Mouse (Mus musculus): ENCODE results near the gene Qsox1. TPM values are rescaled to one million over a fixed set of nuclear protein-coding genes. Genes with fewer than 3 reads are reported as not detected.

The Qsox1 gene
- polyA plus RNA-seq, 1 experiment from 2014 or later = 26.2 TPM

DNA sequence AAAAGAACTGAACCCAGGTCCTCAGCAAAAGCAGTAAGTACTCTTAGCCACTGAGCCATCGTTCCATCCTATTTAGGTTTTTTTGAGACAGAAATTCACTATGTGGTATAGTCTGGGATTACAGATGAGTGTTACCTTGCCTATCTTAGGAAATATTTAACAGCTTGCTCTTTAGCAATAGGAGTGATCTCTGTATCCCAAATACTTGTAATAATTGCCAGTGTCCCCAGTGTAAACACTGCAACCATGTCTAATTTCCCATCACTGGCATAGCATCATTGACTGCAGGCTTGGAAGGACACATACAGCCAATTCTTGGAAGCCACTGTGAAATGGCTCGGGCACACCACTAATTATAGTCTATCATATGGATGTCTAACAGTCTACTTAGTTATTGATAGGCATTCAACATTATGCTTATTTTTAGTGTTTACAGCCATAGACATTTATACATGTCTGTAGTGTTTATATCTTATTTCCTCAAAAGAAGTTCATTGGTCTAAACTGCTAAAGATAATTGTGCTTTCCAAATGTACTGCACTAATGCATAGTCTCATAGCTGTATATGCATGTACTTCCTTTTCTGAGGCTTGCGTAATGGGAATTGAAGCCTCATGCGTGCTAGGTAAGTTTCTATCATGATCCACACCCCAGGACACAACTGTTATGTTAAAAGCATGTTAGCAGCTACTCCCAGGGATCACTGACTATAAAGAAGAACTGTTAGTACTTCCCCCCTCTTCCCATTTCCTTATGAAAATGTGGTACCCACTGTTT, 13.4 kb upstream of the Qsox1 start:
- Histone ChIP-seq H3K4me2 (no peak overlapping the region), H3K4me1 (peaks cover 16% of the 10 kb centered on the region), H3K36me3 (no peaks in the 10 kb centered on the region), H3K9ac (no peak overlapping the region), H3K4me3 (no peak overlapping the region), H3K9me3 (replicated peaks) (no peaks in the 10 kb centered on the region; the same call in 1 of the 2 replicates), H3K27me3 (replicated peaks) (no peaks in the 10 kb centered on the region), H3K27ac (no peak overlapping the region)
- no peak for ATAC-seq
- WGBS (ENCODE audit: insufficient replicate concordance) = 70% methylated on average over 4 of the region's 4 CpGs

DNA sequence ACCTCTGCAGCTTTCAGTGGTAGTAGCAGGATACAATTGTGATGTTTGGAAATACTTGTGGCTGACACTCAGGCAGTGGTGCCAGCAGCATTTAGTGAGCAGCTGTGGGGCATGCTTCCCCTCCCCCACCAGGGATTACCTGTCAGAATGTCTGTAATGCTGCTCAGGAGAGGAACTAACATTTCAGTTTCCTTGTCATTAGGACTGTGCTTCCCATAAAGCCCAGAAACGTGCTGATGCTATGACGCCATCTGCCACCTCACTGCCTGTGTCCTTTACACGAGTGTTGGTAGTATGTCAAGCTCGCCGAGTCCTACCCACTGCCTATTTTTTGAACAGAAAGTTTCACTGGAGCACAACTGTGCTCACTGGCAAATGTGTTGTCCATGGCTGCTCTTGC, 8.0 kb upstream of the Qsox1 start:
- no peak overlapping the region for H3K4me3 ChIP-seq
- no peaks in the 10 kb centered on the region for H3K36me3 ChIP-seq
- no peak for ATAC-seq
- WGBS (ENCODE audit: insufficient replicate concordance) = 79% methylated on average over 5 of the region's 5 CpGs
- H3K4me1 ChIP-seq = no peaks in the 10 kb centered on the region
- H3K27ac ChIP-seq = no peak overlapping the region
- no peaks in the 10 kb centered on the region for H3K27me3 ChIP-seq (replicated peaks)
- no peak overlapping the region for H3K4me2 ChIP-seq
- no peaks in the 10 kb centered on the region; the same call in 1 of the 2 replicates for H3K9me3 ChIP-seq (replicated peaks)
- H3K9ac ChIP-seq = no peak overlapping the region

DNA sequence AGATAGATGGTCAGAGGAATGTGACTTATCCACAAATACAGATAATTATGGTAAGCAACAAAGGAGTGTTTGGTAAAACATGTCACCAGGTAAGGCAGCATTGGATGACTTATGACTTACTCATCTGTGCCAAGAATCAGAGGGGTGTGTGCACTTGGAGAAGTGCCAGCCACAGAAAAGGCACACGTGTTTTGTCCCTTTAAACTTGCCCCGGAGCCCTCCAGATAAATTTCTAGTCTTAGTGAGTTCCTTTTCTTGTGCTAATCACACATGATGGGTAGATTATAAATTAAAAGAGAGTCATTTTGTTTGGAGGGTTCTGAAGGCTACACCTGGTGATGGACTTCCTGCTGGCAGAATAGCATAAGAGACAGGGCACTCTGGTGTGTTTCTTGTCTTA, 3.5 kb upstream of the Qsox1 start:
- peaks cover 29% of the 10 kb centered on the region for H3K4me1 ChIP-seq
- no peak overlapping the region for H3K4me2 ChIP-seq
- no peak for ATAC-seq
- H3K4me3 ChIP-seq = no peak overlapping the region
- no peaks in the 10 kb centered on the region for H3K9me3 ChIP-seq (replicated peaks)
- H3K9ac ChIP-seq = no peak overlapping the region
- H3K27ac ChIP-seq = no peak overlapping the region
- no peaks in the 10 kb centered on the region for H3K36me3 ChIP-seq
- 61% methylated on average over 2 of the region's 2 CpGs for WGBS (ENCODE audit: insufficient replicate concordance)
- H3K27me3 ChIP-seq (replicated peaks) = no peaks in the 10 kb centered on the region

DNA sequence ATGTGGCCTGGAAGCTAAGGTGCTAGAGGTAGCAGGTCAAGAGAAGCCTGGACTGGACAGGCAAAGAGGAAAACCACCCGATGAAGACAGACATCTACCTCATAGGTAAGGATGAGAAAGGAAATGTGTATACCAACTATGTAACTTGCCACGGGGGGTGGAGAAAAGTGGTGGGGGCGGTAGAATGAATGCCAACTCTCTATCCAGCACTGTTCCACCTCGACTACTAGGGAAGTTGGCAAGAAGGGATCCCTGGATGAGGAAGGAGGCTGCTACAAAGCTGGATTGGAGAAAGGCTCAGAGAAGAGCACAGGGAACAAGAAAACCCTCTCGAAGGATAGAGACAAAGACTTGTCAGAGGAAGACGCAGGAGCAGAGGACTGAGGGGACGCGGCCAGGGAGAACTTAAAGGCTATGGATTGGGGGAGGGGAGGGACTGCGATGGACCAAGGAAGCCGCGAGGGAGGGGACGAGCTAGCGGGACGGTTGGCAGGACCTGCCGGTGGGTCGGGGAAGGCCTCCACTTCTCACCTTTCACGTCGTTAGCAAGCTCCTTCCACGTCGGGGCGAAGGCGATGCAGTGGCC, 601 bp downstream of the Qsox1 start:
- WGBS (ENCODE audit: insufficient replicate concordance) = 3% methylated on average over 22 of the region's 22 CpGs
- no peaks in the 10 kb centered on the region for H3K9me3 ChIP-seq (replicated peaks)
- H3K27ac ChIP-seq = peak overlapping the region; percentile 79
- H3K36me3 ChIP-seq = peaks cover 8% of the 10 kb centered on the region; the same call in 1 of the 2 replicates
- peak overlapping the region; percentile 85 for H3K9ac ChIP-seq
- peak overlapping the region; percentile 84 for H3K4me3 ChIP-seq
- no peaks in the 10 kb centered on the region for H3K27me3 ChIP-seq (replicated peaks)
- no peak for ATAC-seq
- H3K4me2 ChIP-seq = peak overlapping the region; percentile 94
- peaks cover 59% of the 10 kb centered on the region for H3K4me1 ChIP-seq

DNA sequence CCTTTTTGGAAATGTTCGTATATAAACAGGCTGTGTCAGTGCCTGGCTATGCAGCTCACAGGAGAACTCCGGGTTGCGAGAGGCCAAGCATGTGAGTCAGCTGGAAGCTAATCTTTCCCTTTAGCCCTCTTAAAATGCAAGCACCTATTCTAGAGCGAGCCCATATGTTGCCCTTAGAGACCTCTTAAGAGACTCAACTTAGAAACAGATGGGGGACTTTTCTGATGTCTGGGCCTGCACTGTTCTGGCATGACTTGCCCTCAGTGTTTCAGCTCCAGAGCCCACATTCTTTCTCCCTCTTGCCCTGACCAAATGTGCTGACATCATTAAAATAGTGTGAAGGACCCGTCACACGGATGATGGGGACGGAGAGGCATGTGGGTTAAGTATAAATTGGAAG, 2.1 kb downstream of the Qsox1 start:
- Histone ChIP-seq H3K36me3 (peaks cover 8% of the 10 kb centered on the region; the same call in 1 of the 2 replicates), H3K4me2 (peak overlapping the region; percentile 28; the same call in 1 of the 2 replicates), H3K27me3 (replicated peaks) (no peaks in the 10 kb centered on the region), H3K9ac (no peak overlapping the region), H3K4me1 (peaks cover 68% of the 10 kb centered on the region), H3K9me3 (replicated peaks) (no peaks in the 10 kb centered on the region), H3K4me3 (no peak overlapping the region), H3K27ac (0 out of 2 replicates have a peak overlapping the region, but pooled peaks have one; percentile 41)
- WGBS (ENCODE audit: insufficient replicate concordance) = 63% methylated on average over 7 of the region's 7 CpGs
- ATAC-seq = no peak

DNA sequence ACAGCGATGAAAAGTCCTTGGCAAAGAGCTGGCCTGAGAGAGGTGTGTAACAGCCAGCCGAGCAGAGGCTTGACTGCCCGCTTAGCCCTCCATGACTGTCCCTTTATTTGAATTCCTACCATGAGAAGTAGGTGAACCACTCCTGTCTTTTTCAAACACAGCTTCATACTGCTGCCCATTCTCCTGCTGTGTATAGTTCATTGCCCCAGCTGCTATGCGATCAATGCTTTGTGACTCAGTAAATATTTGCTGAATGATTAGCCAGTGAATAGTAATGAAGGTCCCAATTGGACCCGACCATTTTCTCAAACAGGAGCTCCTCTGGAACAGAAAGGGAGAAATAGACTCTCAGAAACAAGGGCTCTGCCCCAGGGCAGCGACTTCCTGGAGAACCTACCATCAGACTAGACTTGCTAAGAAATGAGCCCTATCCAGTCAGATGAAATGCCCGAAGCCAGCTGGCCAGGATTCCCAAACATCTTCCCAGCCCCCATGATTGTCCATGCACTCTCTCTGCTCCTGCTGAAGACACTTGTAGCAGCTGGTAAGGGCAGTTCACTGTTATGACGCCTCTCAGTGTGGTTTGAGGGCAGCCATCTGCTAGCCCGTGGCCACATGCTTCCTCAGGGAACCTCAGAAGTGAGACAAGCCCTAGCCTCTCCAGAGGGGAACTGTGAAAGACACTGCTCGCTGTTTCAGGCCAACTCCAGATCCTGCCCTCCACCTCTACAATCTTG, 2.8 kb downstream of the Qsox1 start:
- no peaks in the 10 kb centered on the region for H3K27me3 ChIP-seq (replicated peaks)
- no peak for ATAC-seq
- peak overlapping the region; percentile 28 for H3K4me2 ChIP-seq
- H3K9ac ChIP-seq = no peak overlapping the region; the same call in 1 of the 2 replicates
- peaks cover 70% of the 10 kb centered on the region for H3K4me1 ChIP-seq
- no peaks in the 10 kb centered on the region for H3K9me3 ChIP-seq (replicated peaks)
- peaks cover 8% of the 10 kb centered on the region; the same call in 1 of the 2 replicates for H3K36me3 ChIP-seq
- 52% methylated on average over 10 of the region's 10 CpGs for WGBS (ENCODE audit: insufficient replicate concordance)
- H3K27ac ChIP-seq = 0 out of 2 replicates have a peak overlapping the region, but pooled peaks have one; percentile 41
- H3K4me3 ChIP-seq = no peak overlapping the region

DNA sequence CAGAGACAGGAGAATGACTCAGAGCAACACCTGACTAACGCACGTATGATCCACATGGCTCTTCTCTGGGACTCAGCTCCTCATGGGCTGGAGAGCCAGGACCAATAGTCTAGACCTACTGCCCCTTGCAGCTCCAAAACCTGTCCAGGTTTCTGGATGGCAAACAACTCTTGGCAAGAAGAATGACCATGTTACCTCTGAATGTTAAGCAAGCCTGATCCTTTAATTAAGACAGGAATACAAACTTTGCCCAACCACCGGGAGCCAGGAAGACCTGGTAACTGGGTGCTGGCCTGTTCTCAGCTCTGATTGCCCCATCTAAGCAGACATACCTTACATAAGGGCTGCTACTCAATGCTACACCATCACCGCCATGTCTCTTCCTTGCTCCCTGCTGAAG, 4.4 kb downstream of the Qsox1 start:
- Histone ChIP-seq H3K9ac (no peak overlapping the region), H3K9me3 (replicated peaks) (no peaks in the 10 kb centered on the region), H3K4me3 (no peak overlapping the region), H3K27me3 (replicated peaks) (no peaks in the 10 kb centered on the region), H3K27ac (no peak overlapping the region), H3K4me2 (no peak overlapping the region), H3K4me1 (peaks cover 57% of the 10 kb centered on the region), H3K36me3 (peaks cover 14% of the 10 kb centered on the region)
- ATAC-seq = no peak
- WGBS (ENCODE audit: insufficient replicate concordance) = 90% methylated on average over 4 of the region's 4 CpGs

DNA sequence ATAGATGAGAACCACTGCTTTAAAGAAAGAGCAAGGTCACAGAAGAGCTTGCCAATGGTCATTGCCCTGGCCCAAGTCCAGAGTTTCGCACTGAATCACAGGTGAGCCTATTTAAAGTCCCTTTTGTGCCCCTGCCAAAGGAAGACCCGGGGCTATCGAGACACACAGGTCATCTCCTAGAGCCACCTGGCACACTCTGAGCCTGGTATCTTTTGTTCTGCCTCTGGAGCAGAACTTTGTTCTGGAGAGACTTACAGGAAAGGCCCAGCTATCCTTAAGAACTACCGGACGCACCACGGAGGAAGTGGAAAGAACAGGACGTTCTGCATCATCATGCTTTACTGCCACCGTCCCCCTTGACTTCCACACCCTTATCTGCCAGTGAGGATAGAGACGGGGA, 7.1 kb downstream of the Qsox1 start:
- Histone ChIP-seq H3K4me1 (peaks cover 35% of the 10 kb centered on the region), H3K9me3 (replicated peaks) (no peaks in the 10 kb centered on the region), H3K4me2 (no peak overlapping the region), H3K4me3 (no peak overlapping the region), H3K36me3 (peaks cover 33% of the 10 kb centered on the region), H3K9ac (no peak overlapping the region), H3K27me3 (replicated peaks) (no peaks in the 10 kb centered on the region), H3K27ac (no peak overlapping the region)
- no peak for ATAC-seq
- WGBS (ENCODE audit: insufficient replicate concordance) = 51% methylated on average over 9 of the region's 9 CpGs

DNA sequence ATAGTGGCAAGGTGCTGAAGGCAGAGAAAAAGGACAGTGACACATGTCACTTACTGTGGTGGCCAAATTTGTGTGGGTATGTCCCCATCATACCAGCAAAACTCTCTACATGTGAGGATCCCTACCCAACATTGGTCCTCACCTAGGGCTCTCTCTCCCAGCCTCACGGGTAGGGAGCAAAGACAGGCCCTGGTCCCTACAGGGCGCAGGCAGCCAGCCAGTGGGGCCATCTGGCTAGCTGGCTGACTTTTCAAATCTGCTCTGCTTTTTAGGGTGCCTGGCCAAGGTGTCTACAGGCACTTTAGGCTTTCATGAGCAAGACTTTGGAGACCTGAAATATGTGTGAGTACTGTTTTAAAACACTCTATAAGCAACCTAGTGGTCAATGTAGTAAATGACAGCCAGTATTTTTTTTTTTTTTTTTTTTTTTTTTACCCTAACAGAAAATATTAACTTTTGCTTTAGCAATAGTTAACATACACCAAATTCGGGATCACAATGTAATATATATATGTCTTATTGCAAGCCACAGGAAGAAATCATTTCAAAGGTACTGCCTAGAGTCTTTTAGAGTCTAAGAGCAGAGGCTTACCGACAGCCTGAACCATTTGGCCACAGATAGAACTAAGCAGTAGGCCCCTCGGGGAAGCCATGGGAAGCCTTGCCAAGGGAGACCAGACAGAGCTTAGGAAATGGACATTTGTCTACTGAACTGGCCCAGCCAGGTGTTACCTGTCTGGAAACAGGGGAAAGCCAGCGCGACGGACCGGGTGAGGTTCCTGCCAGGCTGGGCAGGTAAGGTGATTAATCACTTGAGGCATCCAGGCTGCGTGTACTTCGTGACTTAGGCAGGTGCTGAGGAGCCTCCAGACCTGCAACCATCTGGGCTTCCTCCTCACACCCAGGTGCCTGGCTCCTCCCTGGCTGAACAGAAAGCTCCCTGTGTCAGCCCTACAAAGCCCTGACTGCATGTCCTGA, 11.4 kb downstream of the Qsox1 start:
- H3K9me3 ChIP-seq (replicated peaks) = no peaks in the 10 kb centered on the region

DNA sequence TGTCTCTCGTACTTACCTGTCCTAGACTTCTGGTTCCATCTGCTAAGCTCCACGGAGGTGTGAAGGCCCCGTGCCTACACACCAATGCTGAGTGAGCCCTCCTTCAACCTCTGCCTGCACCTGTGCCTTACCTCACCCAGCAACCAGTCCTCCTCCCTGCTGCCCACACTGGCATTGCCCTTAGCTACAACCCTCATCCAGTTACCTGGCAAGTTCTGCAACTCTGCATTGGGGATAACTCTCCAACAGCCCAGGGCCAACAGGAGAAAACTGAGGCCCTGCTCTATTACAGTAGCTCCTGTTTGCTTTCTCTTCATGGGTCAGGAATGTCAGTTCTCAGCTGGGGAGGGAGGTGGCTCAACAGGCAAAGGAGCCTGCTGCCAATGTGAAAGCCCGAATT, 14.7 kb downstream of the Qsox1 start:
- peaks cover 20% of the 10 kb centered on the region for H3K4me1 ChIP-seq
- WGBS (ENCODE audit: insufficient replicate concordance) = 82% methylated on average over 4 of the region's 4 CpGs
- H3K9me3 ChIP-seq (replicated peaks) = no peaks in the 10 kb centered on the region
- no peak overlapping the region for H3K27ac ChIP-seq
- no peak overlapping the region for H3K4me3 ChIP-seq
- H3K9ac ChIP-seq = no peak overlapping the region
- H3K27me3 ChIP-seq (replicated peaks) = no peaks in the 10 kb centered on the region
- H3K36me3 ChIP-seq = peaks cover 57% of the 10 kb centered on the region
- ATAC-seq = no peak
- H3K4me2 ChIP-seq = no peak overlapping the region

More for the DNA sequence above, 11.4 kb downstream of the Qsox1 start:
- Histone ChIP-seq H3K4me2 (no peak overlapping the region), H3K27me3 (replicated peaks) (no peaks in the 10 kb centered on the region), H3K27ac (no peak overlapping the region), H3K4me1 (peaks cover 23% of the 10 kb centered on the region), H3K9ac (no peak overlapping the region), H3K36me3 (peaks cover 45% of the 10 kb centered on the region), H3K4me3 (no peak overlapping the region)
- ATAC-seq = no peak
- WGBS (ENCODE audit: insufficient replicate concordance) = 85% methylated on average over 11 of the region's 11 CpGs

DNA sequence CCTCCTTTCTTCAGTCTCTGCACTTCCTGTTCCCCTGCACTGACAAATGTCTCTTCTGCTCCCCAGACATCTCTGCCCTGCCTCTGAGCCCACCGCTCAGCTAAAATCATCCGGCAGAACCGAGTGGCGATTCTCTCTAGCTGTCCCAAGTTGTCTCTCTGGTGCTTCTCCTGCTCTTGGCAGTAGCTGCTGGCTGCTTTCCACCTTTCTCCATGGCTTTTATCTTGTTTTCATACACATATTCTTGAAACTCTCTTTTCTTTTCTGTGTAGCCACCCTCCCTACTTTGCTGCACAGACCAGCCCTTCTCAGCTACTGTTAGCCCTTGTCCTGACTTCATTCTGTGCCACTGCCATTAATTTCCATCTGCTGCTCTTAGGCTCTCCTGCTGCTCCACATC, 15.3 kb downstream of the Qsox1 start:
- no peak overlapping the region for H3K9ac ChIP-seq
- H3K27me3 ChIP-seq (replicated peaks) = no peaks in the 10 kb centered on the region
- 70% methylated on average over 4 of the region's 4 CpGs for WGBS (ENCODE audit: insufficient replicate concordance)
- peaks cover 20% of the 10 kb centered on the region for H3K4me1 ChIP-seq
- no peak overlapping the region for H3K4me3 ChIP-seq
- no peaks in the 10 kb centered on the region for H3K9me3 ChIP-seq (replicated peaks)
- no peak overlapping the region for H3K4me2 ChIP-seq
- H3K27ac ChIP-seq = no peak overlapping the region
- H3K36me3 ChIP-seq = peaks cover 57% of the 10 kb centered on the region
- no peak for ATAC-seq
